ENCODE assay signal across 8 mouse cellular contexts in the genomic region with DNA sequence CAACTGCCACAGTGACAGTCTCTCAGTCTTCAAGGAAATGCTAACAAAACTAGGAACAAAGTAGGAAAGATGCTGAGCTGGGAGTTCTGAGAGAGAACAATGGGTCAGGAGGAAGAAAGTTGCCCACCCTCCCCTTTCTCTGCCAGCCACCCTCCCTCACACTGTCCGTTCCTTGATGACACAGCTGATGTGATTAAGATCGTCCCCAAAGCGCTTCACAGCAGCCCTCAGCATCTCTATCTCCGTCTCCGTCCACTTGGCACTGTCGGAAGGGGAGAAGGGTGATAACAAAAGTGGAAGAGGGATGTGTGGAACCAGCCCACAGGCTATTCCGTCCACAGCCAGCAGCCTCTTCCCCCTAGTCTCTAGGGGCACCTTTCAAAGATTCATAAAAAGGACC. TPM values are rescaled to one million over a fixed set of nuclear protein-coding genes. Genes with fewer than 3 reads are reported as not detected.
DNase-seq lines count a peak whose midpoint lies in the region; ATAC-seq and TF ChIP-seq lines count a peak whose summit lies in the region.

No protein-coding gene starts in this region.

- peak overlapping the region; percentile 69 for H3K4me2 ChIP-seq in lung, postnatal 0 days (replicated peaks; ENCODE audit: low read depth, low read length)
- H3K4me2 ChIP-seq in neural tube, embryonic 13.5 days, result peak overlapping the region; percentile 99

- no peak for TF ChIP-seq EP300 in lung, postnatal 0 days (IDR thresholded peaks at IDR 0.05)

- WGBS in lung, postnatal 0 days, result 13% methylated on average over 7 of the region's 7 CpGs
- WGBS in neural tube, embryonic 13.5 days, result 26% methylated on average over 7 of the region's 7 CpGs

- peak overlapping the region; percentile 95 for H3K27ac ChIP-seq in lung, postnatal 0 days (ENCODE audit: low read length)
- H3K27ac ChIP-seq in embryonic fibroblast, embryonic 13.5 days (ENCODE audit: insufficient read depth, low read length), result no peak overlapping the region
- peak overlapping the region; percentile 95 for H3K27ac ChIP-seq in neural tube, embryonic 13.5 days (replicated peaks)

- 0 out of 2 replicates have a peak, but pooled peaks have one; percentile 7 for TF ChIP-seq POLR2A in embryonic fibroblast, embryonic 13.5 days (IDR thresholded peaks at IDR 0.05; ENCODE audit: low read depth, low read length)

- H3K9ac ChIP-seq in lung, postnatal 0 days (replicated peaks; ENCODE audit: low read depth), result peak overlapping the region; percentile 53; the same call in 1 of the 2 replicates
- H3K9ac ChIP-seq in neural tube, embryonic 13.5 days, result peak overlapping the region; percentile 94

- no peak for ATAC-seq in lung, postnatal 0 days
- no peak for ATAC-seq in neural tube, embryonic 13.5 days (ENCODE audit: low read depth)

- H3K4me3 ChIP-seq in lung, postnatal 0 days (ENCODE audit: low read depth, low read length), result peak overlapping the region; percentile 72; the same call in 1 of the 2 replicates
- peak overlapping the region; percentile 60; the same call in 1 of the 2 replicates for H3K4me3 ChIP-seq in embryonic fibroblast, embryonic 13.5 days (ENCODE audit: insufficient read depth, low read length)
- peak overlapping the region; percentile 95 for H3K4me3 ChIP-seq in neural tube, embryonic 13.5 days

- no peak for TF ChIP-seq CTCF in lung, postnatal 0 days (IDR thresholded peaks at IDR 0.05)
- no peak for TF ChIP-seq CTCF in embryonic fibroblast, embryonic 13.5 days (IDR thresholded peaks at IDR 0.05; ENCODE audit: borderline replicate concordance, insufficient read depth, low read length)

- H3K9me3 ChIP-seq in lung, postnatal 0 days (ENCODE audit: low read length), result no peaks in the 10 kb centered on the region
- H3K9me3 ChIP-seq in neural tube, embryonic 13.5 days, result no peaks in the 10 kb centered on the region

- peaks cover 16% of the 10 kb centered on the region for H3K4me1 ChIP-seq in lung, postnatal 0 days (ENCODE audit: insufficient read depth, low read depth, low read length)
- H3K4me1 ChIP-seq in embryonic fibroblast, embryonic 13.5 days (ENCODE audit: control insufficient read depth, insufficient read depth, low read length), result peaks cover 4% of the 10 kb centered on the region; the same call in 1 of the 2 replicates
- H3K4me1 ChIP-seq in neural tube, embryonic 13.5 days (replicated peaks), result peaks cover 47% of the 10 kb centered on the region

- peak; percentile 43 for DNase-seq in lung, postnatal 0 days (ENCODE audit: low spot score)
- DNase-seq in lung, postnatal 10 days, result no peak
- DNase-seq in kidney, postnatal 14 days, result peak; percentile 32
- DNase-seq in layer of hippocampus, postnatal 10 days (ENCODE audit: low spot score in 2 of 2), result no peak
- DNase-seq in adrenal gland, postnatal 4 days (ENCODE audit: low spot score in 2 of 2), result no peak
- DNase-seq in left cerebral cortex, adult 8-10 months (ENCODE audit: low spot score in 2 of 2), result no peak

- H3K27me3 ChIP-seq in lung, postnatal 0 days (replicated peaks; ENCODE audit: insufficient read depth, low read length), result no peaks in the 10 kb centered on the region
- 0 out of 2 replicates have a peak, but pooled peaks cover 2% of the 10 kb centered on the region for H3K27me3 ChIP-seq in neural tube, embryonic 13.5 days

- H3K36me3 ChIP-seq in lung, postnatal 0 days (ENCODE audit: insufficient read depth, low read length), result no peaks in the 10 kb centered on the region
- peaks cover 20% of the 10 kb centered on the region for H3K36me3 ChIP-seq in neural tube, embryonic 13.5 days

RNA-seq across cellular contexts. Expression of a gene that starts 1.0 kb away (rescaled TPM):
- polyA plus RNA-seq in lung, postnatal 0 days (2015; fragmentation: Nextera tagmentation; extraction: Ambion mirVana), result 115 and 118 TPM in 2 replicates
- 43.2 and 55.3 TPM in 2 replicates for polyA plus RNA-seq in embryonic fibroblast, embryonic 13.5 days (2011; ENCODE audit: insufficient read length, low read depth, missing spikeins)
- 161 and 174 TPM in 2 replicates for polyA plus RNA-seq in neural tube, embryonic 13.5 days (2015; fragmentation: Nextera tagmentation; extraction: Ambion mirVana)
- 10 to 100 TPM; 44.8 to 55.3 TPM for total RNA-seq in layer of hippocampus, postnatal 10 days (2021)
- total RNA-seq in adrenal gland, postnatal 4 days (2021), result 10 to 100 TPM; 70.1 to 72.5 TPM
- 10 to 100 TPM; 41.0 to 46.9 (median 42.0) TPM for total RNA-seq in left cerebral cortex, adult 8-10 months (2022)

RNA-seq across cellular contexts. Expression of a gene that starts 2.9 kb away (rescaled TPM):
- 11.0 and 15.3 TPM in 2 replicates for polyA plus RNA-seq in lung, postnatal 0 days (2015; fragmentation: Nextera tagmentation; extraction: Ambion mirVana)
- 2.3 and 4.5 TPM in 2 replicates for polyA plus RNA-seq in embryonic fibroblast, embryonic 13.5 days (2011; ENCODE audit: insufficient read length, low read depth, missing spikeins)
- 17.0 and 18.3 TPM in 2 replicates for polyA plus RNA-seq in neural tube, embryonic 13.5 days (2015; fragmentation: Nextera tagmentation; extraction: Ambion mirVana)
- 1 to 10 TPM; 6.6 to 8.7 TPM for total RNA-seq in layer of hippocampus, postnatal 10 days (2021)
- total RNA-seq in adrenal gland, postnatal 4 days (2021), result 1 to 10 TPM; 4.5 to 8.1 TPM
- total RNA-seq in left cerebral cortex, adult 8-10 months (2022), result 1 to 10 TPM; 3.2 to 5.1 (median 3.8) TPM

RNA-seq across cellular contexts. Expression of a gene that starts 2.9 kb away (rescaled TPM):
- 462 and 484 TPM in 2 replicates for polyA plus RNA-seq in lung, postnatal 0 days (2015; fragmentation: Nextera tagmentation; extraction: Ambion mirVana)
- polyA plus RNA-seq in embryonic fibroblast, embryonic 13.5 days (2011; ENCODE audit: insufficient read length, low read depth, missing spikeins), result 159 and 231 TPM in 2 replicates
- polyA plus RNA-seq in neural tube, embryonic 13.5 days (2015; fragmentation: Nextera tagmentation; extraction: Ambion mirVana), result 362 and 382 TPM in 2 replicates
- total RNA-seq in layer of hippocampus, postnatal 10 days (2021), result 100 to 1,000 TPM; 306 to 350 TPM
- total RNA-seq in adrenal gland, postnatal 4 days (2021), result 100 to 1,000 TPM; 160 to 164 TPM
- total RNA-seq in left cerebral cortex, adult 8-10 months (2022), result 100 to 1,000 TPM; 197 to 255 (median 240) TPM

RNA-seq across cellular contexts. Expression of a gene that starts 7.1 kb away (rescaled TPM):
- 19.2 and 31.6 TPM in 2 replicates for polyA plus RNA-seq in lung, postnatal 0 days (2015; fragmentation: Nextera tagmentation; extraction: Ambion mirVana)
- 0.70 and 2.5 TPM in 2 replicates for polyA plus RNA-seq in embryonic fibroblast, embryonic 13.5 days (2011; ENCODE audit: insufficient read length, low read depth, missing spikeins)
- polyA plus RNA-seq in neural tube, embryonic 13.5 days (2015; fragmentation: Nextera tagmentation; extraction: Ambion mirVana), result 6.0 and 6.1 TPM in 2 replicates
- 1 to 10 TPM; 4.3 to 7.4 TPM for total RNA-seq in layer of hippocampus, postnatal 10 days (2021)
- 10 to 100 TPM; 23.8 to 33.4 TPM for total RNA-seq in adrenal gland, postnatal 4 days (2021)
- 1 to 10 TPM; 1.0 to 2.2 (median 1.9) TPM for total RNA-seq in left cerebral cortex, adult 8-10 months (2022)

RNA-seq across cellular contexts. Expression of a gene that starts 15.9 kb away (rescaled TPM):
- polyA plus RNA-seq in lung, postnatal 0 days (2015; fragmentation: Nextera tagmentation; extraction: Ambion mirVana), result 4.5 and 6.0 TPM in 2 replicates
- 2.7 and 9.3 TPM in 2 replicates for polyA plus RNA-seq in embryonic fibroblast, embryonic 13.5 days (2011; ENCODE audit: insufficient read length, low read depth, missing spikeins)
- polyA plus RNA-seq in neural tube, embryonic 13.5 days (2015; fragmentation: Nextera tagmentation; extraction: Ambion mirVana), result 14.7 and 15.8 TPM in 2 replicates
- total RNA-seq in layer of hippocampus, postnatal 10 days (2021), result 10 to 100 TPM in 1 of 2 experiments, 1 to 10 TPM in 1; 9.2 to 12.1 TPM
- 10 to 100 TPM in 1 of 2 experiments, 1 to 10 TPM in 1; 6.2 to 10.9 TPM for total RNA-seq in adrenal gland, postnatal 4 days (2021)
- 10 to 100 TPM in 1 of 4 experiments, 1 to 10 TPM in 3; 7.6 to 10.4 (median 8.5) TPM for total RNA-seq in left cerebral cortex, adult 8-10 months (2022)

Comparison
In these comparisons a context has a peak if more than half of its experiments do, and no peak if none do; other contexts are left out.
1. DNase-seq: peak in lung, postnatal 0 days (single experiment) and kidney, postnatal 14 days (single experiment); none in lung, postnatal 10 days (single experiment), layer of hippocampus, postnatal 10 days (0 of 2), adrenal gland, postnatal 4 days (0 of 2) and left cerebral cortex, adult 8-10 months (0 of 2).
2. Peak in every context shown above with its lines, with median percentiles within 50 percentile points of each other: H3K4me3 ChIP-seq.